9 mouse cellular contexts compared by ENCODE assay signal in genomic region chr10:80153713-80154112, GRCm38 (mm10). TPM values are rescaled to one million over a fixed set of nuclear protein-coding genes. Genes with fewer than 3 reads are reported as not detected.
A peak's percentile ranks its signal among the peaks of the same experiment; 100 is the strongest.
DNase-seq lines count a peak whose midpoint lies in the region; ATAC-seq and TF ChIP-seq lines count a peak whose summit lies in the region.
"Had no signal": no experiment of that assay in that cellular context is flagged by ENCODE, and none has a peak within 500 bp of the region (broad histone marks: within the 10 kb centered on the region; RNA-seq: fewer than 3 reads in every experiment).

No protein-coding gene starts in this region.

- H3K4me1 ChIP-seq in forebrain, embryonic 13.5 days, result peaks cover 70% of the 10 kb centered on the region
- H3K4me1 ChIP-seq in kidney, embryonic 16.5 days (ENCODE audit: insufficient read depth, low read length), result peaks cover 72% of the 10 kb centered on the region
- peaks cover 73% of the 10 kb centered on the region for H3K4me1 ChIP-seq in midbrain, embryonic 13.5 days (replicated peaks)

- peak overlapping the region; percentile 100; the same call in 1 of the 2 replicates for H3K27ac ChIP-seq in gastrocnemius, adult 2 months
- 0 out of 2 replicates have a peak overlapping the region, but pooled peaks have one; percentile 20 for H3K27ac ChIP-seq in forebrain, embryonic 13.5 days
- H3K27ac ChIP-seq in kidney, embryonic 16.5 days (ENCODE audit: low read length), result peak overlapping the region; percentile 99
- peak overlapping the region; percentile 100 for H3K27ac ChIP-seq in midbrain, embryonic 13.5 days

- intact Hi-C loops in gastrocnemius, adult 2 months (cut with DNase I), result no loop called here

- H3K9ac ChIP-seq in forebrain, embryonic 13.5 days, result peak overlapping the region; percentile 100
- peak overlapping the region; percentile 98 for H3K9ac ChIP-seq in kidney, embryonic 16.5 days (replicated peaks; ENCODE audit: low read length)
- H3K9ac ChIP-seq in midbrain, embryonic 13.5 days (replicated peaks), result peak overlapping the region; percentile 100

- peak overlapping the region; percentile 99 for H3K4me2 ChIP-seq in forebrain, embryonic 13.5 days
- H3K4me2 ChIP-seq in kidney, embryonic 16.5 days (replicated peaks; ENCODE audit: low read depth, low read length), result peak overlapping the region; percentile 93
- H3K4me2 ChIP-seq in midbrain, embryonic 13.5 days (replicated peaks), result peak overlapping the region; percentile 100

- no peak for DNase-seq in gastrocnemius, adult 2 months
- DNase-seq in gastrocnemius, adult 18-20 months (ENCODE audit: low spot score), result no peak
- DNase-seq in right cerebral cortex, adult 18-20 months, result no peak
- no peak for DNase-seq in frontal cortex, postnatal 10 days (ENCODE audit: low spot score in 2 of 2)
- DNase-seq: adrenal gland, adult 8-10 months had no signal

- H3K27me3 ChIP-seq in forebrain, embryonic 13.5 days, result no peaks in the 10 kb centered on the region
- H3K27me3 ChIP-seq in kidney, embryonic 16.5 days (ENCODE audit: insufficient read depth, low read length), result no peaks in the 10 kb centered on the region
- H3K27me3 ChIP-seq in midbrain, embryonic 13.5 days, result no peaks in the 10 kb centered on the region

- peaks cover 74% of the 10 kb centered on the region for H3K36me3 ChIP-seq in forebrain, embryonic 13.5 days (ENCODE audit: poor library complexity, severe bottlenecking)
- H3K36me3 ChIP-seq in kidney, embryonic 16.5 days (ENCODE audit: insufficient read depth, low read length), result peaks cover 67% of the 10 kb centered on the region
- peaks cover 67% of the 10 kb centered on the region for H3K36me3 ChIP-seq in midbrain, embryonic 13.5 days

- H3K4me3 ChIP-seq in gastrocnemius, adult 2 months, result no peak overlapping the region
- H3K4me3 ChIP-seq in forebrain, embryonic 13.5 days, result peak overlapping the region; percentile 99
- peak overlapping the region; percentile 98 for H3K4me3 ChIP-seq in kidney, embryonic 16.5 days (ENCODE audit: low read length)
- H3K4me3 ChIP-seq in midbrain, embryonic 13.5 days (replicated peaks), result peak overlapping the region; percentile 98

- no peak for ATAC-seq in forebrain, embryonic 13.5 days
- no peak for ATAC-seq in kidney, embryonic 16.5 days (ENCODE audit: low FRiP score, low TSS enrichment)
- no peak for ATAC-seq in midbrain, embryonic 13.5 days
- ATAC-seq in megakaryocyte-erythroid progenitor cell, adult 5-6 weeks (replicated peaks; ENCODE audit: low FRiP score, low TSS enrichment, poor library complexity, severe bottlenecking), result no peak

- H3K9me3 ChIP-seq in forebrain, embryonic 13.5 days (replicated peaks), result no peaks in the 10 kb centered on the region
- H3K9me3 ChIP-seq in kidney, embryonic 16.5 days (ENCODE audit: low read length), result no peaks in the 10 kb centered on the region
- no peaks in the 10 kb centered on the region for H3K9me3 ChIP-seq in midbrain, embryonic 13.5 days

- 84% methylated on average over 19 of the region's 19 CpGs for WGBS in forebrain, embryonic 13.5 days
- 73% methylated on average over 19 of the region's 19 CpGs for WGBS in kidney, embryonic 16.5 days
- WGBS in midbrain, embryonic 13.5 days, result 87% methylated on average over 19 of the region's 19 CpGs

- no peak for TF ChIP-seq CTCF in gastrocnemius, adult 2 months (IDR thresholded peaks at IDR 0.05)

RNA-seq across cellular contexts. Expression of gene Midn, which starts 5.6 kb away (rescaled TPM):
- total RNA-seq in gastrocnemius, adult 2 months (2021), result 10 to 100 TPM; 34.3 to 39.8 TPM
- 10 to 100 TPM; 40.6 to 47.9 TPM for total RNA-seq in gastrocnemius, adult 18-20 months (2021)
- polyA plus RNA-seq in forebrain, embryonic 13.5 days (2015; fragmentation: Nextera tagmentation; extraction: Ambion mirVana), result 35.1 and 37.9 TPM in 2 replicates
- polyA plus RNA-seq in kidney, embryonic 16.5 days (2015; fragmentation: Nextera tagmentation; extraction: Ambion mirVana), result 15.9 and 16.8 TPM in 2 replicates
- 35.9 and 40.6 TPM in 2 replicates for polyA plus RNA-seq in midbrain, embryonic 13.5 days (2015; fragmentation: Nextera tagmentation; extraction: Ambion mirVana)
- 30.9 and 34.0 TPM in 2 replicates for total RNA-seq in megakaryocyte-erythroid progenitor cell, adult 5-6 weeks (2014; fragmentation: Nextera tagmentation)
- 9.4 and 10.5 TPM in 2 replicates for total RNA-seq in megakaryocyte-erythroid progenitor cell, adult 5-6 weeks (2017)

RNA-seq across cellular contexts. Expression of gene Cirbp, which starts 12.1 kb away (rescaled TPM):
- total RNA-seq in gastrocnemius, adult 2 months (2021), result 10 to 100 TPM; 22.1 to 30.7 TPM
- 10 to 100 TPM; 28.9 to 37.5 TPM for total RNA-seq in gastrocnemius, adult 18-20 months (2021)
- 274 and 308 TPM in 2 replicates for polyA plus RNA-seq in forebrain, embryonic 13.5 days (2015; fragmentation: Nextera tagmentation; extraction: Ambion mirVana)
- 96.2 and 101 TPM in 2 replicates for polyA plus RNA-seq in kidney, embryonic 16.5 days (2015; fragmentation: Nextera tagmentation; extraction: Ambion mirVana)
- 354 and 412 TPM in 2 replicates for polyA plus RNA-seq in midbrain, embryonic 13.5 days (2015; fragmentation: Nextera tagmentation; extraction: Ambion mirVana)
- 31.5 and 44.0 TPM in 2 replicates for total RNA-seq in megakaryocyte-erythroid progenitor cell, adult 5-6 weeks (2014; fragmentation: Nextera tagmentation)
- total RNA-seq in megakaryocyte-erythroid progenitor cell, adult 5-6 weeks (2017), result 30.8 and 73.1 TPM in 2 replicates

RNA-seq across cellular contexts. Expression of gene Cbarp, which starts 13.1 kb away (rescaled TPM):
- 1 to 10 TPM; 1.8 to 2.3 TPM for total RNA-seq in gastrocnemius, adult 2 months (2021)
- 1 to 10 TPM; 1.6 to 1.9 TPM for total RNA-seq in gastrocnemius, adult 18-20 months (2021)
- polyA plus RNA-seq in forebrain, embryonic 13.5 days (2015; fragmentation: Nextera tagmentation; extraction: Ambion mirVana), result 21.2 and 26.8 TPM in 2 replicates
- polyA plus RNA-seq in kidney, embryonic 16.5 days (2015; fragmentation: Nextera tagmentation; extraction: Ambion mirVana), result 6.4 and 7.3 TPM in 2 replicates
- polyA plus RNA-seq in midbrain, embryonic 13.5 days (2015; fragmentation: Nextera tagmentation; extraction: Ambion mirVana), result 40.6 and 45.3 TPM in 2 replicates
- total RNA-seq in megakaryocyte-erythroid progenitor cell, adult 5-6 weeks (2014; fragmentation: Nextera tagmentation), result 5.2 and 10.5 TPM in 2 replicates
- 3.7 TPM in 1 of 2 replicates, not detected in the other for total RNA-seq in megakaryocyte-erythroid progenitor cell, adult 5-6 weeks (2017)

RNA-seq across cellular contexts. Expression of gene Atp5d, which starts 15.3 kb away (rescaled TPM):
- 100 to 1,000 TPM; 535 to 725 TPM for total RNA-seq in gastrocnemius, adult 2 months (2021)
- total RNA-seq in gastrocnemius, adult 18-20 months (2021), result 100 to 1,000 TPM; 573 to 611 TPM
- 454 and 459 TPM in 2 replicates for polyA plus RNA-seq in forebrain, embryonic 13.5 days (2015; fragmentation: Nextera tagmentation; extraction: Ambion mirVana)
- polyA plus RNA-seq in kidney, embryonic 16.5 days (2015; fragmentation: Nextera tagmentation; extraction: Ambion mirVana), result 676 and 688 TPM in 2 replicates
- 391 and 394 TPM in 2 replicates for polyA plus RNA-seq in midbrain, embryonic 13.5 days (2015; fragmentation: Nextera tagmentation; extraction: Ambion mirVana)
- 282 and 325 TPM in 2 replicates for total RNA-seq in megakaryocyte-erythroid progenitor cell, adult 5-6 weeks (2014; fragmentation: Nextera tagmentation)
- 29.3 and 49.3 TPM in 2 replicates for total RNA-seq in megakaryocyte-erythroid progenitor cell, adult 5-6 weeks (2017)

RNA-seq across cellular contexts. Expression of gene 1600002K03Rik, which starts 19.0 kb away (rescaled TPM):
- total RNA-seq in gastrocnemius, adult 2 months (2021), result 1 to 10 TPM; 6.6 to 7.1 TPM
- 1 to 10 TPM; 5.4 to 6.5 TPM for total RNA-seq in gastrocnemius, adult 18-20 months (2021)
- 12.2 and 12.6 TPM in 2 replicates for polyA plus RNA-seq in forebrain, embryonic 13.5 days (2015; fragmentation: Nextera tagmentation; extraction: Ambion mirVana)
- polyA plus RNA-seq in kidney, embryonic 16.5 days (2015; fragmentation: Nextera tagmentation; extraction: Ambion mirVana), result 15.2 and 15.3 TPM in 2 replicates
- polyA plus RNA-seq in midbrain, embryonic 13.5 days (2015; fragmentation: Nextera tagmentation; extraction: Ambion mirVana), result 11.9 and 14.5 TPM in 2 replicates
- 14.2 and 22.9 TPM in 2 replicates for total RNA-seq in megakaryocyte-erythroid progenitor cell, adult 5-6 weeks (2014; fragmentation: Nextera tagmentation)
- 25.4 and 27.8 TPM in 2 replicates for total RNA-seq in megakaryocyte-erythroid progenitor cell, adult 5-6 weeks (2017)

Comparison
In these comparisons a context has a peak if more than half of its experiments do, and no peak if none do; other contexts are left out.
1. H3K27ac ChIP-seq: peak in every context shown above with its lines; median percentile 100 in gastrocnemius, adult 2 months; 100 in midbrain, embryonic 13.5 days; 99 in kidney, embryonic 16.5 days; 20 in forebrain, embryonic 13.5 days.